Mouse (Mus musculus) CH12.LX (cell line): ENCODE measurements around the gene Slc35a5. TPM values are rescaled to one million over a fixed set of nuclear protein-coding genes. Genes with fewer than 3 reads are reported as not detected.

Experiments used
- DNase-seq: peaks from one replicate; pipeline ENCODE4 v3.0.0-alpha.2; 2013; ENCODE audit errors: extremely low read depth
- H3K27ac ChIP-seq: 2 replicates; pipeline ENCODE4 v1.5.1; 2012; ENCODE audit warnings: low read depth, mild to moderate bottlenecking, control low read depth, moderate library complexity; ENCODE audit not compliant: insufficient read depth
- H3K27me3 ChIP-seq: replicated peaks from 2 replicates; pipeline ENCODE3; 2012; ENCODE audit warnings: inconsistent platforms
- H3K36me3 ChIP-seq, 2 experiments: replicated peaks in 1 of 2; 2 replicates each; pipeline versions ENCODE3 to v1.6.1; 2012; ENCODE audit warnings: inconsistent platforms in 1 of 2, low read length in 1 of 2, mild to moderate bottlenecking in 1 of 2, mixed read lengths in 1 of 2, moderate library complexity in 1 of 2; ENCODE audit not compliant: control insufficient read depth in 1 of 2, insufficient read depth in 1 of 2
- H3K4me1 ChIP-seq, 2 experiments: 2 replicates each; pipeline ENCODE4 v1.6.1; 2012; ENCODE audit warnings: inconsistent platforms in 1 of 2, moderate library complexity in 1 of 2; ENCODE audit not compliant: insufficient read depth in 2 of 2, control insufficient read depth in 1 of 2
- H3K4me2 ChIP-seq: 2 replicates; pipeline ENCODE4 v1.6.1; 2012; ENCODE audit warnings: low read depth, mild to moderate bottlenecking, control low read depth; ENCODE audit not compliant: poor library complexity, insufficient read depth, severe bottlenecking
- H3K4me3 ChIP-seq, 3 experiments: fragments of 150-350 bp in 1 of 3; sonication (generic) in 1 of 3; replicated peaks in 1 of 3; 2 replicates each; pipeline versions ENCODE3 to v1.5.1; 2011 to 2012; ENCODE audit warnings: low read depth in 2 of 3, low read length in 2 of 3, mild to moderate bottlenecking in 2 of 3, moderate library complexity in 2 of 3, control low read depth in 1 of 3, improper control_type of control experiment in 1 of 3, inconsistent platforms in 1 of 3, mixed read lengths in 1 of 3; ENCODE audit not compliant: poor library complexity in 1 of 3
- H3K79me2 ChIP-seq: replicated peaks from 2 replicates; pipeline ENCODE4 v1.6.1; 2012; ENCODE audit warnings: mild to moderate bottlenecking, moderate library complexity; ENCODE audit not compliant: control insufficient read depth, poor library complexity, insufficient read depth, severe bottlenecking; ENCODE audit errors: extremely low read depth
- H3K9ac ChIP-seq: 2 replicates; pipeline ENCODE4 v1.6.1; 2012; ENCODE audit warnings: low read depth, mild to moderate bottlenecking, control low read depth, moderate library complexity; ENCODE audit not compliant: insufficient read depth
- H3K9me3 ChIP-seq: replicated peaks from 2 replicates; pipeline ENCODE3; 2012; ENCODE audit warnings: low read length, inconsistent platforms, mixed read lengths
- CHD1 ChIP-seq: IDR thresholded peaks from 2 replicates; pipeline ENCODE4 v1.6.1; 2012; ENCODE audit warnings: low read depth, low read length, improper control_type of control experiment, inconsistent platforms
- CHD2 ChIP-seq: IDR thresholded peaks from 2 replicates; pipeline ENCODE4 v1.6.1; 2011; ENCODE audit warnings: low read length, improper control_type of control experiment
- CTCF ChIP-seq, 2 experiments: IDR thresholded peaks in 1 of 2; conservative IDR thresholded peaks in 1 of 2; 2 replicates each; pipeline ENCODE4 v1.5.1; 2011 to 2012; ENCODE audit warnings: low read depth in 2 of 2, low read length in 2 of 2, improper control_type of control experiment in 1 of 2, inconsistent platforms in 1 of 2, mild to moderate bottlenecking in 1 of 2, moderate library complexity in 1 of 2
- E2F4 ChIP-seq: IDR thresholded peaks from 2 replicates; pipeline ENCODE4 v1.6.1; 2011; ENCODE audit warnings: low read depth, low read length, improper control_type of control experiment; ENCODE audit not compliant: insufficient replicate concordance
- EP300 ChIP-seq: IDR thresholded peaks from 2 replicates; pipeline ENCODE4 v1.6.1; 2011; ENCODE audit warnings: low read length, improper control_type of control experiment
- GABPA ChIP-seq: IDR thresholded peaks from 2 replicates; pipeline ENCODE4 v1.6.1; 2012; ENCODE audit warnings: low read depth, low read length, improper control_type of control experiment, inconsistent platforms; ENCODE audit not compliant: insufficient replicate concordance
- IRF4 ChIP-seq: IDR thresholded peaks from 2 replicates; pipeline ENCODE4 v1.6.1; 2014; ENCODE audit warnings: low read depth, mild to moderate bottlenecking, inconsistent platforms, low read length, improper control_type of control experiment
- JUN ChIP-seq: IDR thresholded peaks from 2 replicates; pipeline ENCODE4 v1.6.1; 2011; ENCODE audit warnings: low read depth, mild to moderate bottlenecking, low read length, improper control_type of control experiment, moderate library complexity; ENCODE audit not compliant: insufficient read depth
- JUND ChIP-seq: conservative IDR thresholded peaks from 2 replicates; pipeline ENCODE4 v1.6.1; 2011; ENCODE audit warnings: low read depth, low read length, improper control_type of control experiment
- MAX ChIP-seq: IDR thresholded peaks from 2 replicates; pipeline ENCODE4 v1.6.1; 2011; ENCODE audit warnings: low read length, improper control_type of control experiment
- MAZ ChIP-seq: IDR thresholded peaks from 2 replicates; pipeline ENCODE4 v1.6.1; 2012; ENCODE audit warnings: low read depth, mild to moderate bottlenecking, inconsistent platforms, low read length, improper control_type of control experiment, moderate library complexity
- MEF2A ChIP-seq: IDR thresholded peaks from 2 replicates; pipeline ENCODE4 v1.6.1; 2014; ENCODE audit warnings: low read depth, mild to moderate bottlenecking, inconsistent platforms, low read length, improper control_type of control experiment, borderline replicate concordance
- MYC ChIP-seq: IDR thresholded peaks from 2 replicates; pipeline ENCODE4 v1.6.1; 2011; ENCODE audit warnings: low read depth, mild to moderate bottlenecking, improper control_type of control experiment, low read length
- NELFE ChIP-seq: IDR thresholded peaks from 2 replicates; pipeline ENCODE4 v1.6.1; 2011; ENCODE audit warnings: low read depth, low read length, improper control_type of control experiment
- PAX5 ChIP-seq: IDR thresholded peaks from 2 replicates; pipeline ENCODE4 v1.6.1; 2012; ENCODE audit warnings: low read length, inconsistent platforms, mixed read lengths
- POLR2A ChIP-seq: IDR thresholded peaks from 2 replicates; pipeline ENCODE4 v1.6.1; 2011; ENCODE audit warnings: low read depth, mild to moderate bottlenecking, improper control_type of control experiment, low read length
- RAD21 ChIP-seq: IDR thresholded peaks from 2 replicates; pipeline ENCODE4 v1.6.1; 2011; ENCODE audit warnings: low read depth, mild to moderate bottlenecking, low read length, improper control_type of control experiment, moderate library complexity
- SIN3A ChIP-seq: IDR thresholded peaks from 2 replicates; pipeline ENCODE4 v1.6.1; 2012; ENCODE audit warnings: low read length, improper control_type of control experiment, inconsistent platforms
- TBP ChIP-seq: conservative IDR thresholded peaks from 2 replicates; pipeline ENCODE4 v1.6.1; 2011; ENCODE audit warnings: low read depth, low read length, improper control_type of control experiment
- UBTF ChIP-seq: IDR thresholded peaks from 2 replicates; pipeline ENCODE4 v1.6.1; 2012; ENCODE audit warnings: low read depth, mild to moderate bottlenecking, inconsistent platforms, low read length, improper control_type of control experiment, moderate library complexity
- ZC3H11A ChIP-seq: IDR thresholded peaks from 2 replicates; pipeline ENCODE4 v1.6.1; 2012; ENCODE audit warnings: low read depth, mild to moderate bottlenecking, inconsistent platforms, low read length, improper control_type of control experiment
- dilution Hi-C: fragments of 300-500 bp; cut with MboI; formaldehyde crosslinking; loops from 2 replicates; pipeline ENCODE4 v1.14.3; 2020; ENCODE audit warnings: low sequenced_read_pairs; ENCODE audit not compliant: extremely low pct_unique_long_range_greater_than_20kb, extremely low pct_ligation_motif_present
- in situ Hi-C: fragments of 300-500 bp; cut with MboI; formaldehyde crosslinking; loops from 3 replicates; pipeline ENCODE4 v1.14.3; 2019; ENCODE audit warnings: low sequenced_read_pairs, low pct_ligation_motif_present, low pct_unique_long_range_greater_than_20kb, mixed read lengths
- polyA plus RNA-seq: library from polyadenylated mRNA; unstranded; fragments of >175 nt; gene quantifications from 2 replicates; pipeline ENCODE4 v1.2.1, GENCODE M21; 2012; ENCODE audit warnings: low read depth; ENCODE audit not compliant: insufficient read length
- total RNA-seq, 2 experiments: library from RNA; depleted of rRNA; stranded (reverse); fragments of 300-350 nt in 1 of 2; fragments of >200 nt in 1 of 2; gene quantifications; 2 replicates each; pipeline ENCODE4 v1.2.3; 2012 to 2014

The Slc35a5 gene
- total and polyA plus RNA-seq, 3 experiments, result 6.1 to 14.8 (median 7.4) TPM

- no peak overlapping the region for H3K9ac ChIP-seq
- H3K27ac ChIP-seq, result no peak overlapping the region
- H3K4me3 ChIP-seq, result no peak overlapping the region
- no peaks in the 10 kb centered on the region for H3K36me3 ChIP-seq
- H3K4me2 ChIP-seq, result no peak overlapping the region
- H3K27me3 ChIP-seq, result no peaks in the 10 kb centered on the region
- no peak for TF ChIP-seq E2F4
- TF ChIP-seq EP300, result no peak
- TF ChIP-seq CHD1, result no peak
- TF ChIP-seq CTCF (conservative IDR thresholded peaks at IDR 0.05 in 1 of 2, IDR thresholded peaks at IDR 0.05 in 1 of 2; ENCODE audit: low read depth in 2 of 2, low read length in 2 of 2), result no peak
- no peak for TF ChIP-seq NELFE
- TF ChIP-seq UBTF, result no peak
- DNase-seq, result no peak
- H3K79me2 ChIP-seq, result no peaks in the 10 kb centered on the region
- in situ Hi-C loops (no loop called here), dilution Hi-C loops (no loop called here)
- H3K9me3 ChIP-seq, result no peaks in the 10 kb centered on the region
- peaks cover 0 to 7% of the 10 kb centered on the region in 2 experiments; a peak in 2 of 4 replicates for H3K4me1 ChIP-seq
These were observed 57.6 kb downstream of the Slc35a5 start for GRCm38 (mm10) chr16:45100892-45101291.

- DNase-seq, result no peak
- no peaks in the 10 kb centered on the region for H3K79me2 ChIP-seq
- dilution Hi-C loops, result no loop called here
- no peaks in the 10 kb centered on the region for H3K27me3 ChIP-seq
- in situ Hi-C loops, result loop anchor here (5.0 to 25.0 kb wide), 2 partner anchors 43 to 612 kb away; no protein-coding TSS in a partner anchor
- H3K4me1 ChIP-seq, result peaks cover 0 to 14% of the 10 kb centered on the region in 2 experiments; a peak in 3 of 4 replicates
- TF ChIP-seq PAX5 (no peak), MYC (no peak), CHD2 (no peak), POLR2A (no peak), TBP (no peak), JUN (no peak), MAZ (no peak), RAD21 (no peak), JUND (no peak), GABPA (no peak), ZC3H11A (no peak), MAX (no peak), MEF2A (no peak), IRF4 (no peak), SIN3A (no peak)
- no peak overlapping the region for H3K9ac ChIP-seq
- H3K27ac ChIP-seq, result no peak overlapping the region
- no peaks in the 10 kb centered on the region for H3K36me3 ChIP-seq
- H3K9me3 ChIP-seq, result no peaks in the 10 kb centered on the region
- peak overlapping the region in 1 of 3 experiments; percentile 4 for H3K4me3 ChIP-seq
- 0 out of 2 replicates have a peak overlapping the region, but pooled peaks have one; percentile 10 for H3K4me2 ChIP-seq
These were observed 59.7 kb downstream of the Slc35a5 start for GRCm38 (mm10) chr16:45098886-45099210.
